Mouse (Mus musculus) stomach, embryonic 15.5 days (tissue): ENCODE measurements at regions not wholly inside any gene's neighbourhood (a gene's known extent, or its start where the extent isn't known, plus 50 kb on each side); places are given as distances from the start of the nearest gene placed in this dataset.
A peak's percentile ranks its signal among the peaks of the same experiment; 100 is the strongest.

Experiments
- ATAC-seq: fragments of 200-750 bp; cut with Nextera tagmentation; 2 replicates; pipeline ENCODE4 v1.8.0; 2017; ENCODE audit warnings: low read depth, moderate number of reproducible peaks, moderate TSS enrichment; ENCODE audit not compliant: insufficient read depth, low FRiP score
- H3K27ac ChIP-seq: fragments of 300-500 bp; sonication (generic); 2 replicates; pipeline ENCODE4 v1.5.1; 2015; ENCODE audit warnings: mild to moderate bottlenecking, inconsistent platforms
- H3K27me3 ChIP-seq: fragments of 300-500 bp; sonication (generic); replicated peaks from 2 replicates; pipeline ENCODE4 v1.6.1; 2015; ENCODE audit warnings: inconsistent platforms
- H3K36me3 ChIP-seq: fragments of 300-500 bp; sonication (generic); 2 replicates; pipeline ENCODE4 v1.6.1; 2015; ENCODE audit warnings: inconsistent platforms
- H3K4me1 ChIP-seq: fragments of 300-500 bp; sonication (generic); 2 replicates; pipeline ENCODE4 v1.6.1; 2015; ENCODE audit warnings: inconsistent platforms
- H3K4me2 ChIP-seq: fragments of 300-500 bp; sonication (generic); 2 replicates; pipeline ENCODE4 v1.6.1; 2015; ENCODE audit warnings: mild to moderate bottlenecking, inconsistent platforms
- H3K4me3 ChIP-seq: fragments of 300-500 bp; sonication (generic); replicated peaks from 2 replicates; pipeline ENCODE4 v1.5.1; 2015; ENCODE audit warnings: inconsistent platforms
- H3K9ac ChIP-seq: fragments of 300-500 bp; sonication (generic); 2 replicates; pipeline ENCODE4 v1.6.1; 2015; ENCODE audit warnings: inconsistent platforms
- H3K9me3 ChIP-seq: fragments of 300-500 bp; sonication (generic); 2 replicates; pipeline ENCODE4 v1.6.1; 2016; ENCODE audit warnings: inconsistent platforms
- WGBS: fragments of 180-500 bp; shearing (Covaris S2); methylation state at CpG from one replicate; pipeline ENCODE4 v1.1.7; 2015; 5-methylcytosine and 5-hydroxymethylcytosine counted together

- H3K4me3 ChIP-seq: no peak overlapping the region
- no peak overlapping the region for H3K4me2 ChIP-seq
- no peaks in the 10 kb centered on the region for H3K9me3 ChIP-seq
- no peak for ATAC-seq
- H3K27me3 ChIP-seq: no peaks in the 10 kb centered on the region
- no peak overlapping the region for H3K9ac ChIP-seq
- no peaks in the 10 kb centered on the region for H3K4me1 ChIP-seq
- H3K36me3 ChIP-seq: no peaks in the 10 kb centered on the region
- no peak overlapping the region for H3K27ac ChIP-seq
- WGBS: 64% methylated on average over 6 of the region's 6 CpGs
Measured at GRCm38 (mm10) chr5:111620626-111621025, 113.1 kb upstream of the Gm26897 start.

GRCm38 (mm10) chr5:111622481-111622880, 111.2 kb upstream of the Gm26897 start:
- H3K27me3 ChIP-seq: no peaks in the 10 kb centered on the region
- H3K9ac ChIP-seq: no peak overlapping the region
- no peak overlapping the region for H3K4me2 ChIP-seq
- H3K4me3 ChIP-seq: no peak overlapping the region
- no peak overlapping the region for H3K27ac ChIP-seq
- no peaks in the 10 kb centered on the region for H3K4me1 ChIP-seq
- H3K9me3 ChIP-seq: no peaks in the 10 kb centered on the region
- no peaks in the 10 kb centered on the region for H3K36me3 ChIP-seq
- ATAC-seq: no peak
- WGBS: 69% methylated on average over 5 of the region's 5 CpGs

GRCm38 (mm10) chr5:111626273-111626798, 107.4 kb upstream of the Gm26897 start:
- Histone ChIP-seq H3K27ac (no peak overlapping the region), H3K9me3 (no peaks in the 10 kb centered on the region), H3K4me2 (no peak overlapping the region), H3K4me1 (peaks cover 5% of the 10 kb centered on the region; the same call in 1 of the 2 replicates), H3K4me3 (no peak overlapping the region), H3K9ac (no peak overlapping the region), H3K36me3 (no peaks in the 10 kb centered on the region), H3K27me3 (no peaks in the 10 kb centered on the region)
- 30% methylated on average over 6 of the region's 6 CpGs for WGBS
- no peak for ATAC-seq

GRCm38 (mm10) chr5:111630313-111630844, 103.3 kb upstream of the Gm26897 start:
- Histone ChIP-seq H3K9ac (no peak overlapping the region), H3K4me1 (peaks cover 13% of the 10 kb centered on the region), H3K9me3 (no peaks in the 10 kb centered on the region), H3K4me3 (no peak overlapping the region), H3K36me3 (no peaks in the 10 kb centered on the region), H3K4me2 (no peak overlapping the region), H3K27ac (no peak overlapping the region), H3K27me3 (no peaks in the 10 kb centered on the region)
- 92% methylated on average over 3 of the region's 3 CpGs for WGBS
- ATAC-seq: peak; percentile 13; the same call in 1 of the 2 replicates

GRCm38 (mm10) chr5:111631572-111632161, 102.1 kb upstream of the Gm26897 start:
- Histone ChIP-seq H3K36me3 (no peaks in the 10 kb centered on the region), H3K27ac (peak overlapping the region; percentile 90), H3K27me3 (peaks cover 3% of the 10 kb centered on the region; the same call in 1 of the 2 replicates), H3K9ac (no peak overlapping the region), H3K4me2 (peak overlapping the region; percentile 24), H3K9me3 (no peaks in the 10 kb centered on the region), H3K4me1 (peaks cover 13% of the 10 kb centered on the region), H3K4me3 (0 out of 2 replicates have a peak overlapping the region, but pooled peaks have one; percentile 1)
- peak; percentile 64; the same call in 1 of the 2 replicates for ATAC-seq
- 18% methylated on average over 18 of the region's 18 CpGs for WGBS

- Histone ChIP-seq H3K27me3 (peaks cover 6% of the 10 kb centered on the region; the same call in 1 of the 2 replicates), H3K9ac (no peak overlapping the region), H3K9me3 (no peaks in the 10 kb centered on the region), H3K4me3 (no peak overlapping the region), H3K4me2 (no peak overlapping the region), H3K36me3 (no peaks in the 10 kb centered on the region), H3K27ac (no peak overlapping the region), H3K4me1 (peaks cover 21% of the 10 kb centered on the region)
- 66% methylated on average over 5 of the region's 5 CpGs for whole genome bisulfite sequencing
- no peak for ATAC-seq
Measured at GRCm38 (mm10) chr5:111635092-111635491, 98.6 kb upstream of the Gm26897 start.

- Histone ChIP-seq H3K27me3 (peaks cover 6% of the 10 kb centered on the region; the same call in 1 of the 2 replicates), H3K9me3 (no peaks in the 10 kb centered on the region), H3K4me2 (no peak overlapping the region), H3K9ac (no peak overlapping the region), H3K4me3 (no peak overlapping the region), H3K27ac (no peak overlapping the region), H3K36me3 (no peaks in the 10 kb centered on the region), H3K4me1 (peaks cover 20% of the 10 kb centered on the region)
- no peak for ATAC-seq
- 26% methylated on average over 4 of the region's 4 CpGs for WGBS
Measured at GRCm38 (mm10) chr5:111636969-111637368, 96.8 kb upstream of the Gm26897 start.

GRCm38 (mm10) chr5:111638306-111638705, 95.4 kb upstream of the Gm26897 start:
- ATAC-seq: no peak
- no peak overlapping the region for H3K9ac ChIP-seq
- no peaks in the 10 kb centered on the region for H3K36me3 ChIP-seq
- H3K27me3 ChIP-seq: peaks cover 6% of the 10 kb centered on the region; the same call in 1 of the 2 replicates
- no peak overlapping the region for H3K27ac ChIP-seq
- H3K4me3 ChIP-seq: no peak overlapping the region
- H3K4me2 ChIP-seq: no peak overlapping the region
- WGBS: 67% methylated on average over 7 of the region's 7 CpGs
- H3K4me1 ChIP-seq: peaks cover 18% of the 10 kb centered on the region
- no peaks in the 10 kb centered on the region for H3K9me3 ChIP-seq

- H3K4me3 ChIP-seq: 0 out of 2 replicates have a peak overlapping the region, but pooled peaks have one; percentile 6
- no peaks in the 10 kb centered on the region for H3K36me3 ChIP-seq
- peaks cover 6% of the 10 kb centered on the region; the same call in 1 of the 2 replicates for H3K27me3 ChIP-seq
- no peaks in the 10 kb centered on the region for H3K9me3 ChIP-seq
- H3K27ac ChIP-seq: peak overlapping the region; percentile 54
- H3K9ac ChIP-seq: no peak overlapping the region
- H3K4me2 ChIP-seq: peak overlapping the region; percentile 43
- peaks cover 18% of the 10 kb centered on the region for H3K4me1 ChIP-seq
- WGBS: 5% methylated on average over 28 of the region's 29 CpGs
- ATAC-seq: no peak
Measured at GRCm38 (mm10) chr5:111639476-111640287, 94.0 kb upstream of the Gm26897 start.

GRCm38 (mm10) chr5:111640976-111641375, 92.7 kb upstream of the Gm26897 start:
- Histone ChIP-seq H3K27ac (0 out of 2 replicates have a peak overlapping the region, but pooled peaks have one; percentile 27), H3K9me3 (no peaks in the 10 kb centered on the region), H3K4me2 (no peak overlapping the region), H3K9ac (no peak overlapping the region), H3K36me3 (no peaks in the 10 kb centered on the region), H3K4me1 (peaks cover 18% of the 10 kb centered on the region), H3K4me3 (no peak overlapping the region), H3K27me3 (peaks cover 6% of the 10 kb centered on the region; the same call in 1 of the 2 replicates)
- no peak for ATAC-seq
- WGBS: 47% methylated on average over 7 of the region's 7 CpGs

- 70% methylated on average over 4 of the region's 4 CpGs for WGBS
- Histone ChIP-seq H3K9ac (no peak overlapping the region), H3K4me2 (no peak overlapping the region), H3K9me3 (no peaks in the 10 kb centered on the region), H3K27me3 (peaks cover 4% of the 10 kb centered on the region; the same call in 1 of the 2 replicates), H3K4me3 (no peak overlapping the region), H3K27ac (no peak overlapping the region), H3K4me1 (peaks cover 18% of the 10 kb centered on the region), H3K36me3 (no peaks in the 10 kb centered on the region)
- no peak for ATAC-seq
Measured at GRCm38 (mm10) chr5:111641685-111642084, 92.0 kb upstream of the Gm26897 start.

GRCm38 (mm10) chr5:111644142-111644541, 89.6 kb upstream of the Gm26897 start:
- no peak overlapping the region for H3K27ac ChIP-seq

More at GRCm38 (mm10) chr5:111644142-111644541, 89.6 kb upstream of the Gm26897 start:
- H3K36me3 ChIP-seq: no peaks in the 10 kb centered on the region
- no peak overlapping the region for H3K4me3 ChIP-seq
- WGBS: 73% methylated on average over 2 of the region's 2 CpGs
- no peak overlapping the region for H3K4me2 ChIP-seq
- ATAC-seq: no peak
- H3K4me1 ChIP-seq: peaks cover 35% of the 10 kb centered on the region
- no peak overlapping the region for H3K9ac ChIP-seq
- no peaks in the 10 kb centered on the region for H3K27me3 ChIP-seq
- H3K9me3 ChIP-seq: no peaks in the 10 kb centered on the region
